Mouse (Mus musculus): ENCODE results near the gene Recql. TPM values are rescaled to one million over a fixed set of nuclear protein-coding genes. Genes with fewer than 3 reads are reported as not detected.
A peak's percentile ranks its signal among the peaks of the same experiment; 100 is the strongest.
"Not testable (repeated sequence)": the region's sequence is repeated elsewhere in the genome, so short reads cannot be mapped to it uniquely, and the experiment has no call there.

The Recql gene
- polyA plus RNA-seq, 3 experiments from 2014 or later, result 47.8 to 55.2 (median 52.4) TPM

DNA sequence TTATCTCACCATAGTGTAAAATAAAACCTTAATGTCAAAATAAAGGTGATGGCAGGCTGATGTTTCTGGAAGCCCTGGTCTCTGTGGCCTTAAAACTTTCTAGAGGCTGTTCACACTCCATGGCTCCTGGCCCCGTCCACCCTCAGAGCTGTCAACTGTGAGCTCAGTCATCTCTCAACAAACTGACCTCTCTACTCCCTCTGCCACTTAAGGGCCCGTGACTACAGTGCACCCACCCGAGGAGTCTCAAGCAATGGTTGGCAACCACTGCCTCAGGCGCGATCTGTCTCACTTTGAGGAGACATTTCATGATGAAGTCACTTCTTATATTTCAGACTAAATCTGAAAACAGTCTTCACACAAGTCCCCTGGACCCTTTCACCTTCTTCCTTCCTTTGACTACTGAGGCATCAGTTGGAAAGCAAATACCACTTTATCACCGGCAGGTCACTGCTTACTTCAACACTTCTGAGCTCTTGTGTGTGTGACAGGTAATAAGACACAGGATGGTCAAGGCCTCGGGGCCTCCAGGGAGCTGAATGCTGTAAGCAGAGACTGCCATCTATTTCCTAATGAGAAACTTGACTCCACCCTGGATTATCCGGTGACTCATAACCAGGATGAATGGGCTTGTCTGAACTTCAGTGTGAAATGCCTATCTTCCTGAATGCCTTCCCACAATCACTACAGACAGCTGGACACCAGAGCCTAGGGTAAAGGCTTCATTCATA lies 21.0 kb downstream of the Recql start:
- ATAC-seq, result no peak

DNA sequence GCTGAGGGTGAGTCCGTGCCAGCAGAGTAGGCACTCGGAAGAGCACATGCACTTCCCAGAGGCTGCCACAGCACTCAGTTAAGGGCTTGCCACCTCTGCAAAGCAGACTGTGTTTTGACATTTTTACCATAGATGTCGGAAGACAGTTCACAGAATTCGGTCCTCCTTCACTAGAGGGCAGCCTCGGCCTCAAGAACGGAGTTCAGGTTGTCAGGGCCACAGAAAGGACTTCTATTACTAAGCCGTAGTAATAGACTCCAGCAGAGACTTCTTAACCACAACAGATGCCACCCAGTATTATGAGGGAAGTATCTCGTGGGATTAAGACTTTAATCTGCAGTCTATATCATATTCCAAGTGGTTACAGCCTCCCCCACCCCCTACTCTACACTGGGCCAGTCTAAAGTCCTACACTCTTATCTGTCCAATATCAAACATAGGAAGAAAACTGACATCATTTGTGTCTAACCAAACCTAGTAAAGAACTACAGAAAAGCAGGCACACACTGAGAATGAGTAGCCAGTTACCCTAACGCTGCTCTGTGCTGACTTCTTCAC lies 23.8 kb downstream of the Recql start:
- no peak for ATAC-seq

DNA sequence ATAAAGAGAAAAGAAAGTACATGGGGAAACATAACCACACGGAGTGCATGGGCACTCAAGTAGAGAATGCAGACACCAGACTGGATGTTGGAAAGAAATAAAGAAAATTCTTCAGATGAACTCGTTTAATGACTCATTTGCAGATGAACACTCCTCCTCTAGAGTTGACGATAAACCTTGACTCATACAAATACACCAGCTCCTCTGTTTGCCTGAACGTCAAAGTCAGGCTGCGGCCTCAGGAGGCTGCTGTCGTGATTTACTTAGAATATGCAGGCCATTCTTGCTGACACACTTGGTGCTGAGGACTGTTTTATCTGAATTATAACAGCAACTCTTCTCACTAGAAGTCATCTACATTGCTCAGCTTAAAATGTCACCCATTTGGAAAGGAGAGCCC lies 24.9 kb downstream of the Recql start:
- no peak for ATAC-seq

DNA sequence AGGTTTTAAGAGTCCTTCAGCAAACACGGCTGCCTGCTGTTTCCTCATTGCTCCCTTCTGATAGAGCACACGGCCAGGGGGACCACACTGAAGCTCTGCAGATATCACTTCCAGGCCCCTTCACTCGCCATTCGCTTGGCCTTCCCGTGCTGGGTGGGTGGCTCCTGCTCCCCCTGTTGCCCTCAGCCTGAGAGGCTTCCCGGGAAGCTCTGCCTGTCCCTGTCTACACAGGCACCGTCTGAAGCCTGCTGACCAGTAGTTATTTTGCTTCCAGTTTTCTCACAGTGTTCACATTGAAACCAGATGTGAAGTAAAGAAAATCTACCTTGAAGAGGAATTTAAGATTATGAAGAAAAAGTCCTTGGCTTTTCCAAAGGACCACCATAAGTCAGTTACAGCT lies 29.8 kb downstream of the Recql start:
- ATAC-seq, result no peak

DNA sequence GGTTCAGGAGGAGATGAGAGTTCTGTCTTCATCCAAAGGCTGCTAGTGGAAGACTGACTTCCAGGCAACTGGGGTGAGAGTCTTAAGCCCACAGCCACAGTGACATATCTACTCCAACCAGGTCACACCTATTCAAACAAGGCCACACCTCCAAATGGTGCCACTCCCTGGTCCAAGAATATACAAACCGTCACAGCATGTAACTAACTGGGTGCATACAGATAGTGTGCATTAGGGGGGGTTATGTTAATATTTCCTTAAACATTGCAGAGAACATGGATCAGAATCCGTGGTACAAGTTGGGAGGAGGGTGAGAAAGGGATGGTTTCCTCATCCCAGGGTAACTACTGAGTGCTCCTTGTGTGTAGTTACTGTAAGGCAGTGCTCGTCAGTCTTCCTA lies 34.8 kb downstream of the Recql start:
- not testable (repeated sequence) for ATAC-seq

DNA sequence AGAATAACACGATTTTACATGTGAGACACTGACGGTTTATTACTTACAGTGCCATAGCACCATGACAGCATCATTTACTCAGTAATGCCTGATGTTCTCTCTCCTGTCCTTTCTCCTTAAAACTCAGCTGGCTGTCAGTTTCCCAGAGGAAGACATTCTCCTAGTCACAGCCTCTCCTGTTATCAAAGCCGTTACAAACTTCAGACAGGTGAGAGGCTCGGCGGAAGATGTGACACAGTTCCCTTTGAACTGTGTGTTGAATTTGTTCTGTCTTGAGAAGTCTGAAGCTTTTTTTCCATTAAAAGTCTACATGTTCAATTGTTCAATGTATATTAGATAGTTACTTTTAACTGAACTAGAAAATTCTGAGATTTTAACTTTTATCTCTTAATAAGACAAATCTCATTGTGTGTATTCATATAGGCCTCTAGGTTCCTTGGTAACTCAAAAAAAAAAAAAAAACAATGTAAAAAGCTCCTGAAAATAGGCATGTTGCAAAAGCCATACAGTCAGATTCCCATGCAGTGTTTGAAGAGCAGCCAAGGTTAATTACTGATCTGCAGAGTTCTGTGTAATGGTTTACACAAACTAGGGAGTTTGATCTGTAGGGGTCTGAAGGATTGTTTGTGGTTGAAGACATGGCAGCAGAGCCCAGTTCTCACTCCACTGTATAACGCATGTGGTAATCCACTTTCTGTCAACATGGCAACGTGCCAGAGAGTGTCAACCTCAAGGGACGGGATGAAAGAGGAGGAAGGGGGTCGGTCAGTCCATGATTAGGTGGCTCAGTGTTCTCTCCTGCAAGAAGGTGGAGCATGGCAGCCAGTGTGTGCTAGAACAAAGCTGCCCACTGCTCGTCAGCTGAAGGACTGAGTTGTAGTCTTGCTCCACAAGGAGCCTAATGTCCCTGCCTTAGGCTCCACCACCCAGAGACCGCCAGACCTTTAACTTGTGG lies 39.2 kb downstream of the Recql start:
- no peak for ATAC-seq

DNA sequence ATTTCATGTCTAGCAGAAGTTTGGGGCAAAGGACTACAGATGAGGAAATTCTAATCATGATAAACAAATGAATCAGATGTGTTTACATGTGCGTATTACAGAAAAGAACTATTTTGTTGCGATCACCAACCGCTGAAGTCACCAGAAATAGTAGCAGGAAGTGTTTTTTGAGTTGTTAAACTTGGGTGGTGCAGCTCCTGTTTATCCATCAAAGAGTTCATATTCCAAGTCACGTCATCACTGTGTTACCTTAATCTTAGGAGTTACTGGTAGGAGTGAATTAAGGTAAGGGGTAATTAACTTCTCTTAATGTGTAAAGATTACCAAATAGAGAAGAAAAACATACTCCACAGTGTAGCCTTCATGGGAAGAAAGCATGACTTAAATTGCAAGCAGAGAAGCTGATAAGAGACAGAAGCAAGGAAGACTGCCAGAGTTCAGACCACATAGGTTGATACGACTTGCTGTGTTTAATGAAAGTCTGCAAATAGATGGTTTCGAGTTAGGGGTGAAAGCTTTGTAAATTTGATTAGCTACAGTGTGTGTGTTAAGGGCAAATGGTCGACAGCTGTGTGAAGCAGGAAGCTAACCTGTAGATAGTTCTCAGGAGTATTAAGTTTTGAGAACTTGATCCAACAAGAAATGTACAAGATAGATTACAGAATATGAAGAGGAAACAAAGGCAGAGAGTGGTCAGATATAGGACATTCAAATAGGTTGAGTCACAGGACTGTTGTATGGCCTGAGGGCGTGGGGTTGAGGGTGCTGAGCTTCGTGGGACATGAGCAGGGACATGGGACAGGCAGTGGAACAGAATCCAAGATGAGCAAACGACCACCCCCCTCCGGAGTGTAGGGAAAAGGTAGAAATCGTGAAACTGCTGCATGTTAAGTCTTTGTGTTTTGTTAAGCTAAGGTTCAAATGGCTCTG lies 40.4 kb downstream of the Recql start:
- peak; percentile 4 for ATAC-seq

DNA sequence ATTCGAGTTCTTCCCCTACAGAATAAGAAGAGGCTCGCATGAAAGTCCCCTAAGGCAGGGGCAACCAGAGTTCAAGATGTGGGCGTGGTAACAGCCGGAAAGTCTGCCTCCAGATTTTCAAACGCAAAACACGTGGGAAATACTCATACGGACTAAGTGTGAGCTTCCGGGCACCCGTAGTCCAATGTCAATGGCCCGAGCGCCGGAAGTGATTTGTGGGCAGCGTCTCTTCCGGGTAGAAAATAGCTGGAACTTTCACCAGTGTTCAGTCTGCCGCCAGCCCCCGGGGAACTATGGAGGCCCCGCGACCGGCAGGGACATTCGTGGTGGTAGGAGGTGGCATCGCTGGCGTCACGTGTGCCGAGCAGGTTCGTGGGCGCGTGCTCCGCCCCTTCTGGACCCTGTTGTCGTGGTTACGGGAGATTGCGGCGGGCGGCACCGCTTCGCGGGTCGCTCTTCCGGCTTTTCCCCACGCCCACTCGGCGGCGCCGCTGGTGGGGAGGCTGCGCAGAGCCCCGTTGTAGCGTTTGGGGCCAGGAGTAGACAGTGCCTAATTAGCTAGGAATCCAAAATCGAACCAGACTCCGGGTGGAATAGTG lies 41.3 kb downstream of the Recql start, which contains the start of gene Pyroxd1:
Gene Pyroxd1, plus strand, starts transcription at position 215 of the 599 bp plus-strand sequence.
- peak; percentile 86 for ATAC-seq

DNA sequence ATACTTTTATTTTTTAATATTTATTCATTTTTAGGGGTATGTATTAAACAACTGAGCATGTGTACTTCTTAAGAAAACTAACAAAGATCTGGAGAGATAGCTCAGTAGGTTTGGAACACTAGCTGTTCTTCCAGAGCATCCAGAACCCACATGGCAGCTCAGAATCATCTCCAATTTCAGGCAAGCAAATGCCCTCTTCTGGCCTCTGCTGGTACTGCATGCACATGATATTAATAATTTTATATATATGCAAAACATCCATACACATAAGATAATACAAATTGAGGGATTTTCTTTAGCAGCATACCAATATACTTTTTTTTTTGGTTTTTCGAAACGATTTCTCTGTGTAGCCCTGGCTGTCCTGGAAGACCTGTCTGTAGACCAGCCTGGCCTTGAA lies 43.3 kb downstream of the Recql start:
- ATAC-seq, result no peak

DNA sequence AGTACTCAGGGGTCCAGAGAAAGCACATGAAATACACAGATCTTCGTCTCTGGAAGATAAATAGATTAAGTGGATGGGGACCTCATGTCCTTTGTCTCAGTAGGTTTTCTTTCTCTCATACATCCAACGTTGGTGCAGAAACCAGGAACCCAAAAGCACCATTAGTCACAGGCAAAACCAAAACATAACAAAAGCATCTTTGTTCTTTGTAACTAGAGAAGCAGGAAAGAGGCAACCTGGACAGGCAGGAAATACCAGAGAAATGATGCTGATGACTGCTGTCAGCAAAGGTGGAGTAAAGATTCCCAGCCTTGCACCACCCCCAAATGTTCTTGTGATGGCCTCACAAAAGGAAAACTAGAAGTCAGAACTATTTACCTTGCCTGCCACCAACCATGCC lies 47.3 kb downstream of the Recql start:
- no peak for ATAC-seq

DNA sequence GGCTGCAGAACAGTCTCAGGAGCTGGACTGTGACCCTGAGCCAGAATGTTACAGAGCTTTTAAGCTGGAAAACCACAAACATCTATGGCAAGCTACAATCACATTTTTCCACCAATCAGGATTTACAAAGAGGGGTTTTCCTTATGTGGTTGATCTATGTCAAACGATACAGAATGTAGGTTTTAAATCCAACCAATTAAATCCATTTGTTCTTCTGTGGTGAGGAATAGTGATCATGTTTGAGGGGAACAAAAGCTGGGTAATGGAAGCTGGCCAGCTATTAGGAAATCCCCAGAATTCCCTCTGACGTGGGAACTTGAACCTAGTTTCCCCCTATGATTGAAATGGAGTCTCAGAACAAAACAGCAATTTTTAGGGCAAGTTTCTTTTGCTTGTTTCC lies 47.9 kb downstream of the Recql start:
- ATAC-seq, result no peak

DNA sequence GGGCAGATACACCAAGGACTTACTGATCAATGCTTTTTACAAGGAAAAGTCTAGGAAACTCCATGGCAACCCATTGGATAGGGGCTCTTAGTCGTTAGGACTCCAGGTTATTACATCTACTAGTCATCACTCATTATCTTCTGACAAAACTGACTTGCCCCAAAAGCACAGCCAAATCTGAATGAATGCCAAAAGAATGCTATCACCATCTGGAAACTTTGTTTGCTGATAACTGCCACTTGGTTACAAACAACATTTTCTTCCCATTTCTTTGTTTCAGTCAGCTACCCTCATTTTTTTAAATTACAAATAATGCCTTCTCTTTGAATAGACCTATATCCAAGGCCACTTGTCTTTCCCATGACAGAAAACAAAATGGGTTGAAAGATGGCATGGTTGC lies 57.7 kb downstream of the Recql start:
- no peak for ATAC-seq

DNA sequence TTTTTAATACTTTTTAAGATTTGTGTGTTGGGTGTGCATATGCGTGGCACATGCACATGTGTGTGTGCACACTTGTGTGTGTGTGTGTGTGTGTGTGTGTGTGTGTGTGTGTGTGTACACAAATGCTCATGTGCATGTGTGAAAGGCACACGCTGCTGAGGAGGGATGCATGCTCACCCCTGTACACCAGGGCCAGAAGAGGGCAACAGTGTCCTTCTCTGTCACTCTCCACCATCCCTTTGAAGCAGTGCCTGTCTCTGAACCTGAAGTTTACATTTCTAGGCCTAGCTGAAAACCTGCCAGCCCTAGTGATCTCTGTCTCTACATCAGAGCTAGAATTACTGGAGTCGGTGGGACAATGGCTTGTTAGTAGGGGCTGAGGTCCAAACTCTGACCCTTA lies 60.3 kb downstream of the Recql start:
- ATAC-seq, result no peak

DNA sequence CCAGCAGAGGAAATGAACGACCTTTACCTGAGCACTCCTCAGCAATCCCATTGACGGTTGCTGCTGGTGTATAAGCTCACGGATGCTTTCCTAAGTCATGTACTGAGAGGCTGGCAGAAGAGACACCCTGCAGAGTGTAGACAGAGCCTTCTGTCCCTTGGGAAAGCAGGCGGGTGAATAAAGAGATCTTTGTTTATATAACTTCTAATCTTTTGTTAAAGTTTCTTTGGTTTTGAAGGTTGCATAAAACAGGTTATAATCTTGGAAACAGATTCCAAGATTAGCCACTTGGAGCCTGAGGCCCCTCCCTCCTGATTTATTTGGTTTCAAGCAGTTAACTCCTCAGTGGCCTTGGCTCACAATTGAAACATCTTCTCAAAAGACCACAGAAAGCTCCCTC lies 64.0 kb downstream of the Recql start, which contains the start of gene Slco1a5:
Gene Slco1a5, minus strand, starts transcription at position 101 of the 400 bp plus-strand sequence.
- ATAC-seq, result no peak

DNA sequence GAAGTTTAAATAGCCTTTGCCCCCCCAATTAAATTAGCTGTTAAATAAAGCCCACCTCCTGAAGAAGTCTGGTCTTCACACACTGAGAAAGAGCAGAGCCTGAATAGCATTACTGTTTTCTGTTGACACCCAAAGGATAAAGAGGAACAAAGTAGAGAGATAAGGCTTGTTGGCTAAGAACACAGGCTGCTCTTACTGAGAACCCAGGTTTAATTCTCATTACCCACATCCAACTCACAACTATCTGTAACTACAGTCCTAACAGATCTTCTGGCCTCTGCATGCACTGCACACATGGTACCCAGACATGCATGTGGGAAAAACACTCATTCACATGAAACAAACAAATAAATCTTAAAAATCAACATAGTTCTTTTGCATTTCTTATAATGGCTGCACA lies 69.8 kb downstream of the Recql start:
- no peak for ATAC-seq

DNA sequence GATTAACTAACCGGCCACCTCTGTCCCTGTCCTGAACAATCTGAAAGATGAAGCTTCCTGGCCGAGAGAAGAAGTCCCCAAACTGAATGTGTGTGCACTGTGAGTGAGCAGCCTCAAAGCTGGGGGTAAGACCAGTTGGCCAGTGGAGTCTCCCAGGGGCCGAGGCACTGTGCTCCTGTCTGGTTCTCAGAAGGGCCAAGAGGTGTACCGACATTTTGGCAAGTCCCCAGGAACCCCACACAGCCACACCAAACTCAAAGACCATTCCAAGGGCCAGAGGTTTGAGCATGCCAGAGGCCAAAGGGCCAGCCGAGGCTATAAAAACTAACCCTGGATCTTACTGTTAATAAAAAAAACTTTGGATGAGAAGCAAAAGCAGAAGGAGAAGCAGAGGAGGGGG lies 72.6 kb downstream of the Recql start:
- no peak for ATAC-seq

DNA sequence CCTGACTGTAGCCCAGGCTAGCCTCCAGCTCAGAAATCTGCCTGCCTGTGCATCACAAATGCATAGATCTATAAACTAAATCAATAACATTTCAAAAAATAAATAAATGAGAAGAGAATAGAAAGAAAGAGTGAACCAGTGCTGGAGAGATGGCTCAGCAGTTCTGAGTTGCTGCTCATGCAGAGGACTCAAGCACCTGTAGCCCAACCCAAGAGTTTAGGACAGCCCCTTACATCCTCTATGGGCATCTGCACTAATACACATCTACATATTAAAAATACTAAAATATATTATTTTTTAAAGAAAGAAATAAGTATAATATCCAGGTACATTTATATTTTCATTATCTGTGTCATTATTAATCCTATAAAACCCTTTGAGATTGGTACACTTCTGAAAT lies 81.8 kb downstream of the Recql start:
- no peak for ATAC-seq
